Mouse (Mus musculus): ENCODE data around the gene Tprg. TPM values are rescaled to one million over a fixed set of nuclear protein-coding genes. Genes with fewer than 3 reads are reported as not detected.

Tprg gene
- total RNA-seq (2021) (not detected), polyA plus RNA-seq (2012; rRNA removed) (not detected in 2 replicates)
- long read RNA-seq = 0 reads

GRCm38 (mm10) chr16:25286517-25286916 lies at the start of gene Tprg:
Tprg (plus strand) TSS chr16:25286817.
- no peaks in the 10 kb centered on the region for H3K79me2 ChIP-seq (replicated peaks; ENCODE audit: control insufficient read depth, insufficient read depth, low read length)
- H3K27me3 ChIP-seq (ENCODE audit: control insufficient read depth, insufficient read depth, low read length) = no peaks in the 10 kb centered on the region
- no peak within 1 kb of the TSS for H3K9ac ChIP-seq (ENCODE audit: low read depth, low read length)
- no peak within 1 kb of the TSS for H3K4me3 ChIP-seq
- intact Hi-C loops (cut with DNase I) = no loop called here
- WGBS = 93% methylated on average over 5 of the region's 5 CpGs
- no peak for DNase-seq
- no peak for TF ChIP-seq CTCF (IDR thresholded peaks at IDR 0.05)
- no peaks in the 10 kb centered on the region for H3K36me3 ChIP-seq (ENCODE audit: control insufficient read depth, insufficient read depth, low read length)
- H3K4me1 ChIP-seq (ENCODE audit: control insufficient read depth, insufficient read depth, low read length) = no peaks in the 10 kb centered on the region
- H3K27ac ChIP-seq = no peak within 1 kb of the TSS

- TF ChIP-seq POLR2A (IDR thresholded peaks at IDR 0.05; ENCODE audit: insufficient read depth, low read depth, low read length) = no peak
- no peaks in the 10 kb centered on the region; the same call in 1 of the 2 replicates for H3K4me1 ChIP-seq (ENCODE audit: control insufficient read depth, insufficient read depth, low read length)
- H3K9ac ChIP-seq (ENCODE audit: low read depth, low read length) = no peak overlapping the region
- no peaks in the 10 kb centered on the region for H3K36me3 ChIP-seq (ENCODE audit: control insufficient read depth, insufficient read depth, low read length)
- intact Hi-C loops (cut with DNase I) = no loop called here
- no peak overlapping the region for H3K4me3 ChIP-seq
- H3K79me2 ChIP-seq (replicated peaks; ENCODE audit: control insufficient read depth, insufficient read depth, low read length) = no peaks in the 10 kb centered on the region
- peak in 1 of 2 experiments; percentile 12 for DNase-seq
- H3K27me3 ChIP-seq (ENCODE audit: control insufficient read depth, insufficient read depth, low read length) = no peaks in the 10 kb centered on the region
- peak overlapping the region; percentile 49; the same call in 1 of the 2 replicates for H3K27ac ChIP-seq
- 62% methylated on average over 11 of the region's 11 CpGs for WGBS
Measured at GRCm38 (mm10) chr16:25238274-25239050, 48.2 kb upstream of the Tprg start.

GRCm38 (mm10) chr16:25248889-25249288 lies 37.7 kb upstream of the Tprg start:
- DNase-seq = no peak
- Histone ChIP-seq H3K9ac (ENCODE audit: low read depth, low read length) (no peak overlapping the region), H3K27me3 (ENCODE audit: control insufficient read depth, insufficient read depth, low read length) (no peaks in the 10 kb centered on the region), H3K36me3 (ENCODE audit: control insufficient read depth, insufficient read depth, low read length) (no peaks in the 10 kb centered on the region), H3K4me3 (no peak overlapping the region), H3K79me2 (replicated peaks; ENCODE audit: control insufficient read depth, insufficient read depth, low read length) (no peaks in the 10 kb centered on the region), H3K4me1 (ENCODE audit: control insufficient read depth, insufficient read depth, low read length) (peaks cover 2% of the 10 kb centered on the region), H3K27ac (no peak overlapping the region)
- intact Hi-C loops (cut with DNase I) = no loop called here
- WGBS = 28% methylated on average over 6 of the region's 6 CpGs
- TF ChIP-seq CTCF (IDR thresholded peaks at IDR 0.05) (no peak), POLR2A (IDR thresholded peaks at IDR 0.05; ENCODE audit: insufficient read depth, low read depth, low read length) (no peak), EP300 (IDR thresholded peaks at IDR 0.05; ENCODE audit: insufficient read depth, low read depth, low read length) (no peak)

- TF ChIP-seq CTCF (IDR thresholded peaks at IDR 0.05) = no peak
- TF ChIP-seq EP300 (IDR thresholded peaks at IDR 0.05; ENCODE audit: insufficient read depth, low read depth, low read length) = no peak
- TF ChIP-seq POLR2A (IDR thresholded peaks at IDR 0.05; ENCODE audit: insufficient read depth, low read depth, low read length) = no peak
- no peak for DNase-seq
- 84% methylated on average over 6 of the region's 6 CpGs for WGBS
- H3K4me1 ChIP-seq (ENCODE audit: control insufficient read depth, insufficient read depth, low read length) = peaks cover 3% of the 10 kb centered on the region
- no peak overlapping the region for H3K27ac ChIP-seq
- H3K27me3 ChIP-seq (ENCODE audit: control insufficient read depth, insufficient read depth, low read length) = no peaks in the 10 kb centered on the region
- H3K9ac ChIP-seq (ENCODE audit: low read depth, low read length) = no peak overlapping the region
- intact Hi-C loops (cut with DNase I) = no loop called here
- no peaks in the 10 kb centered on the region for H3K36me3 ChIP-seq (ENCODE audit: control insufficient read depth, insufficient read depth, low read length)
- no peaks in the 10 kb centered on the region for H3K79me2 ChIP-seq (replicated peaks; ENCODE audit: control insufficient read depth, insufficient read depth, low read length)
- H3K4me3 ChIP-seq = no peak overlapping the region
Measured at GRCm38 (mm10) chr16:25250129-25250749, 36.4 kb upstream of the Tprg start.

GRCm38 (mm10) chr16:25251080-25251479 lies 35.5 kb upstream of the Tprg start:
- Histone ChIP-seq H3K4me1 (ENCODE audit: control insufficient read depth, insufficient read depth, low read length) (peaks cover 3% of the 10 kb centered on the region), H3K4me3 (no peak overlapping the region), H3K79me2 (replicated peaks; ENCODE audit: control insufficient read depth, insufficient read depth, low read length) (no peaks in the 10 kb centered on the region), H3K27me3 (ENCODE audit: control insufficient read depth, insufficient read depth, low read length) (no peaks in the 10 kb centered on the region), H3K9ac (ENCODE audit: low read depth, low read length) (no peak overlapping the region), H3K27ac (no peak overlapping the region), H3K36me3 (ENCODE audit: control insufficient read depth, insufficient read depth, low read length) (no peaks in the 10 kb centered on the region)
- 68% methylated on average over 9 of the region's 9 CpGs for WGBS
- TF ChIP-seq EP300 (IDR thresholded peaks at IDR 0.05; ENCODE audit: insufficient read depth, low read depth, low read length) (no peak), POLR2A (IDR thresholded peaks at IDR 0.05; ENCODE audit: insufficient read depth, low read depth, low read length) (no peak), CTCF (IDR thresholded peaks at IDR 0.05) (no peak)
- intact Hi-C loops (cut with DNase I) = no loop called here
- DNase-seq = no peak

GRCm38 (mm10) chr16:25254646-25255045 lies 32.0 kb upstream of the Tprg start:
- 80% methylated on average over 6 of the region's 6 CpGs for WGBS
- intact Hi-C loops (cut with DNase I) = no loop called here
- DNase-seq = no peak

More at GRCm38 (mm10) chr16:25254646-25255045, 32.0 kb upstream of the Tprg start:
- H3K27me3 ChIP-seq (ENCODE audit: control insufficient read depth, insufficient read depth, low read length) = no peaks in the 10 kb centered on the region
- H3K4me3 ChIP-seq = no peak overlapping the region
- H3K27ac ChIP-seq = no peak overlapping the region
- H3K79me2 ChIP-seq (replicated peaks; ENCODE audit: control insufficient read depth, insufficient read depth, low read length) = no peaks in the 10 kb centered on the region
- H3K4me1 ChIP-seq (ENCODE audit: control insufficient read depth, insufficient read depth, low read length) = peaks cover 1% of the 10 kb centered on the region; the same call in 1 of the 2 replicates
- H3K9ac ChIP-seq (ENCODE audit: low read depth, low read length) = no peak overlapping the region
- TF ChIP-seq CTCF (IDR thresholded peaks at IDR 0.05) (no peak), EP300 (IDR thresholded peaks at IDR 0.05; ENCODE audit: insufficient read depth, low read depth, low read length) (no peak), POLR2A (IDR thresholded peaks at IDR 0.05; ENCODE audit: insufficient read depth, low read depth, low read length) (no peak)
- no peaks in the 10 kb centered on the region for H3K36me3 ChIP-seq (ENCODE audit: control insufficient read depth, insufficient read depth, low read length)
